Mouse (Mus musculus) common myeloid progenitor, adult 5-6 weeks (primary cell): ENCODE results near the gene Nsd1. TPM values are rescaled to one million over a fixed set of nuclear protein-coding genes. Genes with fewer than 3 reads are reported as not detected.
A peak's percentile ranks its signal among the peaks of the same experiment; 100 is the strongest.

ENCODE experiments used
- ATAC-seq: replicated peaks from 2 replicates; pipeline ENCODE4 v1.8.0; 2016; ENCODE audit warnings: low read depth, mild to moderate bottlenecking, moderate TSS enrichment, inconsistent platforms; ENCODE audit not compliant: poor library complexity, severe bottlenecking
- total RNA-seq: library from RNA; stranded (forward); fragments of 200-1000, 187-1606 nt; gene quantifications from 2 replicates; pipeline ENCODE4 v1.2.3, GENCODE M21; 2017

The Nsd1 gene
- total RNA-seq, 1 experiment from 2014 or later: 124 TPM

DNA sequence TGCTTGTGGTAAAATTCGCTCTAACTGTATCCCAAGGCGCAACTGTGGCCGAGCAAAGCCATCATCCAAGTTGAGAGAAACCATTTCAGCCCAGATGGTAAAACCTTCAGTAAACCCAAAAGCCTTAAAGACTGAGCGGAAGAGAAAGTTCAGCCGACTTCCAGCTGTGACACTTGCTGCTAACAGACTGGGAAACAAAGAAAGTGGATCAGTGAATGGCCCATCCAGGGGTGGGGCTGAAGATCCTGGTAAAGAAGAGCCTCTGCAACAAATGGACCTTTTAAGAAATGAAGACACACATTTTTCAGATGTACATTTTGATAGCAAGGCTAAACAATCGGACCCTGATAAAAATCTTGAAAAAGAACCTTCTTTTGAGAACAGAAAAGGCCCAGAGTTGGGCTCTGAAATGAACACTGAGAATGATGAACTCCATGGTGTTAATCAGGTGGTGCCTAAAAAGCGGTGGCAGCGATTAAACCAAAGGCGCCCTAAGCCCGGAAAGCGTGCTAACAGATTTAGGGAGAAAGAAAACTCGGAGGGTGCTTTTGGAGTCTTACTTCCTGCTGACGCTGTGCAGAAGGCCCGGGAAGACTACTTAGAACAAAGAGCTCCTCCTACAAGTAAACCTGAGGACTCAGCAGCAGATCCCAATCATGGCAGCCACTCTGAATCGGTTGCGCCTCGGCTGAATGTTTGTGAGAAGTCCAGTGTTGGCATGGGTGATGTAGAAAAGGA lies 37.9 kb downstream of the Nsd1 start:
- no peak for ATAC-seq

- ATAC-seq: peak; percentile 76
Measured at GRCm38 (mm10) chr13:55249246-55249645, 39.7 kb downstream of the Nsd1 start.

DNA sequence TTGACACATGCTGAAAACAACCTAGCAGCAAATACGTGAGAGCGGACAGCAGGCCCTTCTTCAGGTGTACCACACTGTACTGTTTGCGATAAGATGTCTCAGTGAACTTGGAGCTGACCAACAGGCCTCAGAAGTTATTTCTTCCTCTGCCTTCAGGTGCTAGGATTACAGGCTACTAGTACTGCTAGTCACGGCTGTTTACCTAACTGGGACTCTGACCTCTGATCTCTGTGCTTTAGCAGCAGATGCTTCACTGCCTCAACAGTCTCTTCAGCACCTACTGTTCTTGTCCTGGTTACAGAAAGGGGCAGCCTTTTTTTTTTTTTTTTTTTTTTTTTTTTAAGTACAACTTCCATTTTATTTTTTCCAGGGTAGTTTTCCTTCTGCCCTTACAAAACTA lies 43.2 kb downstream of the Nsd1 start:
- ATAC-seq: no peak

GRCm38 (mm10) chr13:55255052-55255652 lies 45.6 kb downstream of the Nsd1 start:
- peak; percentile 77 for ATAC-seq

- ATAC-seq: no peak
Measured at GRCm38 (mm10) chr13:55258651-55259050, 49.1 kb downstream of the Nsd1 start.

GRCm38 (mm10) chr13:55261521-55261920 lies 51.9 kb downstream of the Nsd1 start:
- ATAC-seq: no peak

DNA sequence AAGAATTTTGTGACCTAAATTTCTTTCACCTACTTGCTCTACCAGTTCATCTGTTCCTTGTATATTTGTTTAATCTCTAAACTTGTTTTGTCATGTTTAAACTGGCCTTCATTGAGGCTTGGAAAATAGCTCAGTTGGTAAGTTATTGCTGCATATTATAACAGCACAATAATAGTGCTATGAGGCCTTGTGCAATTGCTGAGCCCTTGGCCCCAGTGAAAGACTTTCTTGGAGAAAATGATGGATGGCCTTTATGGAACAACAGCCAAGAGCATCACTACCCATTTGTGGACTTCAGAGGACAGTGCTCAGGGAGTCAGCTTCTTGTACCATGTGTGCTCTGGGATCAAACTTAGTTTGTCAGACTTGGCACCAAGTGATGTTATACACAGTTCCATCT lies 52.5 kb downstream of the Nsd1 start:
- ATAC-seq: no peak

DNA sequence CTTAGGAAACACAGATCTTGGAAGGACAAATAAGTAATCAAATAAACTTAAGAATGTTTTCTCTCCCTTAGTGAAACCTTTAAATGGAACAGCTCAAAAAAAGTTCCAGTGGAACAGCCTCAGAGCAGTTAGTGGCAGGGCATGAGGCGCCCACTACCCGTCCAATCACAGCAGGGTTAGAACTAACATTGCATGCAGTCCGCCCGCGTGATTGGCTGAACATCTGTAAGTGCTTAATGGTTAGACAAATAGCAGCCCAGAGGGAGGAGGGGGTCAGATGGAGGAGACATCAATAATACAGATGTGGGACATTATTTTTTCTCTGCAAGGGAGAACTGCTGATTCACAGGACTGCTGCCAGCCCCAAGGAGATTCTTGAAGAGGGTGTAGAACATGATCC lies 67.6 kb downstream of the Nsd1 start:
- no peak for ATAC-seq

GRCm38 (mm10) chr13:55277646-55278045 lies 68.1 kb downstream of the Nsd1 start:
- no peak for ATAC-seq

DNA sequence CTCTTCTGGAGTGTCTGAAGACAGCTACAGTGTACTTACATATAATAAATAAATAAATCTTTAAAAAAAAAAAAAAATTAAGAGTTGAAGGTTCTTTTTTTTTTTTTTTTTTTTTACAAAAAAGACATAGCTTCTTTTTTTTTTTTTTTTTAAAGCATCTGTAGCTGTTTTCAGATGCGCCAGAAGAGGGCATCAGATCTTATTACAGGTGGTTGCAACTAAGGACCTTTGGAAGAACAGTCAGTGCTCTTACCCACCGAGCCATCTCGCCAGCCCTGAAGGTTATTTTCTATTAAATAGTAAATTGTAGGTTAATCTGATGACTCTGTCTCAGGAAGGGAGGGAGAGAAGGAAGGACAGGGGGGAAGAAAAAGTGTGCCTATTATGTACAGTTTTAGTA lies 79.3 kb downstream of the Nsd1 start:
- ATAC-seq: no peak

DNA sequence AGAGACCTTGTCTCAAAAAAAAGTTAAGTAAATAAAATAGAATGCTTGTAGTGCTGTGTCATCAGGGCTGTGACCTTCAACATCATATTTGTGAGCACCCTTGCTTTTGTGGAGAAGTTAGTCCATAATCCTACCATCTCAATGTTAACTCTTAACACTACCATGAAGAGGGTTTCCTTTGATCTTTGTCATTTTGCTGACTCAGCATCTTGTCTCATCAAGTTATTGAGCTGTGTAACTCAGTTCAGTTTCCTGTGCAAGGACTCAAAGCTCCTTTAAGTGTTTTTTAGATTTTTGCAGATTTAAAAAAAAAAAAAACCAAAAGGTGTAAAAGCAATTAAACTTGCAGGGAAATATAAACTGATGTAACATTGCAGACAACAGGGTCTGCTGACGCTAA lies 87.2 kb downstream of the Nsd1 start:
- no peak for ATAC-seq

- ATAC-seq: no peak
Measured at GRCm38 (mm10) chr13:55300913-55301312, 91.3 kb downstream of the Nsd1 start.

DNA sequence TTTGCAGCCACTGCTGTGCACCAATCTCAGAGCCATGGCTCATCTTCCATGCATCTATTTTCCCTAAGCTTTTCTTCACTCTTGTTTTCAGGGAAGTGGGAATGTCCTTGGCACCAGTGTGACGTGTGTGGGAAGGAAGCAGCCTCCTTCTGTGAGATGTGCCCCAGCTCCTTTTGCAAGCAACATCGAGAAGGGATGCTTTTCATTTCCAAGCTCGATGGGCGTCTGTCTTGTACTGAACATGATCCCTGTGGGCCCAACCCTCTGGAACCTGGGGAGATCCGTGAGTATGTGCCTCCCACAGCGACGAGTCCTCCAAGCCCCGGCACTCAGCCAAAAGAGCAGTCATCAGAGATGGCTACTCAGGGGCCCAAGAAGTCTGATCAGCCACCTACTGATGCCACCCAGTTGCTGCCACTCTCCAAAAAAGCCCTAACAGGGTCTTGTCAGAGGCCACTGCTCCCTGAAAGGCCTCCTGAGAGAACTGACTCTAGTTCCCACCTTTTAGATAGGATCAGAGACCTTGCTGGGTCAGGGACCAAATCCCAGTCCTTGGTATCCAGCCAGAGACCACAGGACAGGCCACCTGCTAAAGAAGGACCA lies 102.5 kb downstream of the Nsd1 start:
- no peak for ATAC-seq

DNA sequence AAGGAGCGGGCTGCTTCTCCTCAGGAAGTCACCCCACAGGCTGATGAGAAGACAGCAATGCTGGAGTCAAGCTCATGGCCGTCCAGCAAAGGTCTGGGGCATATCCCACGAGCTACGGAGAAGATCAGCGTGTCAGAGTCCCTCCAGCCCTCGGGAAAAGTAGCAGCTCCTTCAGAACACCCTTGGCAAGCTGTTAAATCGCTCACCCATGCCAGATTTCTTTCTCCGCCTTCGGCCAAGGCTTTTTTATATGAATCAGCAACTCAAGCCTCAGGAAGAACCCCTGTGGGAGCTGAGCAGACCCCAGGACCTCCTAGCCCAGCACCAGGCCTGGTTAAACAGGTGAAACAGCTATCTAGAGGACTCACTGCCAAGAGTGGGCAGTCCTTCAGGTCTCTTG lies 103.5 kb downstream of the Nsd1 start:
- no peak for ATAC-seq

GRCm38 (mm10) chr13:55314891-55315412 lies 105.4 kb downstream of the Nsd1 start:
- no peak for ATAC-seq

DNA sequence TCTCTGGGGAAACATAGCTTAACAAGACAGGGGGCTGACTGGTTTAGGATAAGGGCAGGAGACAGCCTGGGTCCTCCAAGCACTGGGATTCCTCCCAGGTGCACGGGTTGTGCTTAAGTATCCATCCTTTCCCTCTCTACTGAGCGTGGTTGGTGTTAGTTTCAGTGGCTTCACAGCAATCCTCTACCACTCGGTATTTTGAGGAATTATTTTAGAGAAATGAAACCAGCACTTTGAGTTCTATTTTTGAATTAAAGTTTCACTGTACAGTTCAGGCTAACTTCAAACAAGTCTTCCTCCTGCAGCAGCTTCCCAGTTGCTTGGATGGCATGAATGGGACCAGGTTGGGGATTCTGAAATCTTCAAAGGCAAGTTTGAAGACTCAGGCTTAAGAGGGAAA lies 108.8 kb downstream of the Nsd1 start:
- no peak for ATAC-seq

DNA sequence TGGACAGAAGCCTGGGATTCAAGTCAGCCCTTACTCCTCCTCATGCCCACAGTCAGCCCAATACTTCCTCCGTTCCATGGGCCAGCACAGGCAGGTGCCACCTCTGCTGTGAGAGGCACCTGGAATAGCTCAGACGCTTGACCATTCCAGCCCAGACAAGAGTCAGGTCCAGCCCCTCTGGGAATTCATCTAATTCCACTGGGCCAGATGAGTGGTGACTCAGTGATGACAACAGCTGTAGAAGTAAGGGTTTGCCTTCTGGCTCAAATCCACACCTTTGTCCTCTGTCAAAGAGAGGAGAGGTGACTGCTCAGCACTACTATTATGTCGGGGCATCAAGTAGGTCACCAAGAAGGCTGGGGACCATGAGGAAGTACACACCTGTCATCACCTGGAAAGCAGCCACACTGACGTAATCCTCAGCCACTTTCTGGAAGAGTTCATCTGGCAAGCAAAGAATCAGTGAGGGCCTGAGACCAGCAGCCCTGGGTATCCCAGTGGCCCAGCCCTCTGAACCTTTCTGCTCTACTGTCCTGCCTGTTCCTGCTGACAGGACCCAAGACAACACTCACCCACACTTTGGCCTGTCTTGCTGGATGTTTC lies 110.5 kb downstream of the Nsd1 start, which contains the start of gene Prelid1:
Gene Prelid1 (plus strand): TSS at position 570 of the 603 bp plus-strand sequence.
- no peak for ATAC-seq

DNA sequence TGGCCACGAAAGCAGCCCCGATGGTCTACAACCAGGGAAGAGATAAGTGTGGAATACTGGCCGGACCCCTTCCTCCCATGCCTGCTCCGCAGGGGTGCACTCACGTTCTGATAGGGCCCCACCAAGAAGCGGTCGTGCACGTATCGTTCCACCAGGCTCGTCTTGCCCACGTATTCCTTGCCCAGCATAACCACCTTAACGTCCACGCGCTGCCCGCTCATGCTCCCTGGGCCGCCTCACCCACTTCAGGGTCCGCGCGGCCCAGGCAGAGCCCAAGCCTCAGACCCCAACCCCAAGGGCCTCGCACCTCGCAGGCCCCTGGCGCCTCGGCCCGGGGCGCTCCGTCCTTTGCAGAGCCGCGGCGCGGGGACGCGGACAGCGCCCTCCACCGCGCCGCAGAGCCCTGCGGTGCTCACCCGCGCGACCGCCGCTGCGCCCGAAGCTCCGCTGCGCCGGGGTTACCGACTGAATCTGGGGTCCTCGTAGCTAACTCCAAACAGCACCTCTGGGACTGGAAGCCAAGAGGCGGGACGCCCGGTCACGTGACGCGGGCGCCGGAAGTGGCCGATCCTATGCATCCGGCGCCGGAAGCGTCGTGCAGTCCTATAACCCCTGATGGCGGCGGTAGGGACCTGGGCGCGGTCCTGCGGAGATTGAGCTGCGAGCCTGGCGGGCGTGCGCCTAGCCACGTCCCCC lies 112.0 kb downstream of the Nsd1 start, which contains the start of gene Rab24:
Gene Rab24 (minus strand): TSS at position 513 of the 696 bp plus-strand sequence.
- ATAC-seq: peak; percentile 74

DNA sequence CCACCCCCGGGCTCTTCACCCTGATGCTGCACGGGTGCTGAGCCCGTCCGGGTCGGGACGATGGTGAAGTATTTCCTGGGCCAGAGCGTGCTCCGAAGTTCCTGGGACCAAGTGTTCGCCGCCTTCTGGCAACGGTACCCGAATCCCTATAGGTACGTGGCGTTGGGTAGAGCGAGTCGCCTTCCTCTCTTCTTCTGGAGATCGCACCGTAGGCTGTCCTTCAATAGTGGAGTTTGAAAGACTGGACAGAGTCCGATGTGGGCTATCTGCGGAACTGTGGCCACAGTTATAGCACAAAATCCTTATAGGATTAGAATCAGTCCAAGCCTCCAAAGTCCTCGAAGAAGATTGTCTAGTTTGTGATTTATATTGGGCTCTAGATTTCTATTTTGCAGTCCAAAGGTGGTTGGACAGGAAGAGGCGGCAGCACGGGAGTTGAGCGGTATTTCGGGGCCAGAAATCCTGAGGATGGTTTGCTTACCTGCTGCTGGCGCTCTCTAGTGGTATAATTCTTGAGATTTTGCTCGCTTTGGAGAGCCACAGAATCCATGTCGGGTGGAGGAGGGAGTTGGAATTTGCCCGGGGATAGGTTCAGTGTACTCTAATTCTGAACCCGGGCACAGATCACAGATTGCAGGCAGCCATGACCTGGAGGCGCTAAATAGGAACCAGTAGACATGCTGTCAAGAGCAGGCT lies 112.7 kb downstream of the Nsd1 start:
- ATAC-seq: 0 out of 2 replicates have a peak, but pooled peaks have one; percentile 8
